Mouse (Mus musculus): Measurements from ENCODE around the gene Prss27.

Gene Prss27

DNA sequence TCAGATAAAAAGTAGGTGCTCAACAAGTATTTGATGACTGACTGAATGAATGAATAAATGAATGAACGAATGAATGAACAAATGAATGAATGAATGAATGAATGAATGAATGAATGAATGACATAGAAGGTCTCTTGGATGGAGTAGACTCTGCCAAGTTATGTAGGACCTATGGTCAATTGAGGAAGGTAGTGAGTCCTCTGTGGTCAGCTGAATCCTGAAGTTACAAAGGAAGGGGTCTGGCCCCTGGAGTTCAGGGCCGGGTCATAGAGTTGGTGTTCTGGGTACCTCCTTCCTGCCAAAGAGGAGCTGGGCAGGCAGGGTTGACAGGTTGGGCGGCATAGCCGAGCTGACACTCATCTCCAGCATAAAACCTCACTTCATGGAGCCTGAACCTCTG is at the start of gene Prss27:
Gene Prss27, plus strand, starts transcription at position 301 of the 400 bp plus-strand sequence.
- no peak for DNase-seq

DNA sequence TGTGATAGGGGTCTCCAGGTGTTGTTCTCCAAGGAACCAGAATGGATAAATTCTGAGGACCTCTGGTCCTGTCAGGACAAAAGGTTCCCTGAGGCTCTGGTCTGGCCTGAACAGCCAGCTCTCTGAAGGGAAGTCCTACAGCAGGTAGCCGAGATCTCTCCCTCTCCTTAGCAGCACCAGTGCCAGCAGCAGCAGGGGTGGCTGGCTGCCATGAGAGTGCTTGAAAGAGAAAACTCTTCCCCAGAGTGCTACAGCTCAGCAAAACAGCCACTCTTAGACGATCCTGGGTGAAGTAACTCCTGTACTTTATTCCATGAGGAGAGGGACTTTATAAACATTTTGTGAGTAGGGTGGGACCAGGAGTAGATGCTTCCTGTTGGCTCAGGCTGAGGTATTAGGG is 48.1 kb upstream of the Prss27 start:
- no peak for DNase-seq

DNA sequence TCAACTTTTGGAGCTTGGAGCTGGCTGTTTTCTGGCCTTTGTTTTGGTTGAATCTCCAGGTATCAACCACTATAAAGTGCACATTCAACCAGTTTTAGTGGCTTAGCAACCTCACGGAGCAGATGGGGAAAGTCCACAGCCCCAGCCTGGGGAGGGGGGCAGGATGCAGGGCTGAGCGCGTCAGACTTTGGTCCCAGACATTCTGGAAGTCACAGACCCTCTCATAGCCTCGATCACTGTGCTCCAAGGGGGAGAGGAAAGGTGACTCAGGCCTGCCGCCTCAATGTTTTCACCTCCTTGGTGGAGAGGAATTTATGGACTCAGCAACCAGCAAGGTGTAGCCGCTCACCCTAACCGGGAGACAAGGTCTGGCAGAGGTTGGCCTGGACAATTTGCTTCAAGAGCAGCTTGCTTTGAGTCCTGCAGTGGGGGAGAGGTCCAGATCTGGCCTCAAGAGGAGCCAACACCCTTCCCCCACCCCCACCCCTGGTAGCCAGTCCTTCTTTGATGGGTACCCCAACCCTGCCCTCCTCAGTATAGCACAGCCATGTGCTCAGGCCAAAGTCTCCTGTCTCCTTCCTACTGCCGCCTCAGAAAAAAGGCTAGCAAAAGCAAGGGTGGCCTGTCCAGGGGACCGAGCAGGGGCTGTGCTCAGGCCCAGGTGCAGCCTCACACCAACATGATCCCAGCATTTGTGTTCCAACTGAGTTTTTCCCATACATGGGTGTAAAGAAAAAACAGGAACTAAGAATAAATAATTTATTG is 45.0 kb upstream of the Prss27 start:
- no peak for DNase-seq

DNA sequence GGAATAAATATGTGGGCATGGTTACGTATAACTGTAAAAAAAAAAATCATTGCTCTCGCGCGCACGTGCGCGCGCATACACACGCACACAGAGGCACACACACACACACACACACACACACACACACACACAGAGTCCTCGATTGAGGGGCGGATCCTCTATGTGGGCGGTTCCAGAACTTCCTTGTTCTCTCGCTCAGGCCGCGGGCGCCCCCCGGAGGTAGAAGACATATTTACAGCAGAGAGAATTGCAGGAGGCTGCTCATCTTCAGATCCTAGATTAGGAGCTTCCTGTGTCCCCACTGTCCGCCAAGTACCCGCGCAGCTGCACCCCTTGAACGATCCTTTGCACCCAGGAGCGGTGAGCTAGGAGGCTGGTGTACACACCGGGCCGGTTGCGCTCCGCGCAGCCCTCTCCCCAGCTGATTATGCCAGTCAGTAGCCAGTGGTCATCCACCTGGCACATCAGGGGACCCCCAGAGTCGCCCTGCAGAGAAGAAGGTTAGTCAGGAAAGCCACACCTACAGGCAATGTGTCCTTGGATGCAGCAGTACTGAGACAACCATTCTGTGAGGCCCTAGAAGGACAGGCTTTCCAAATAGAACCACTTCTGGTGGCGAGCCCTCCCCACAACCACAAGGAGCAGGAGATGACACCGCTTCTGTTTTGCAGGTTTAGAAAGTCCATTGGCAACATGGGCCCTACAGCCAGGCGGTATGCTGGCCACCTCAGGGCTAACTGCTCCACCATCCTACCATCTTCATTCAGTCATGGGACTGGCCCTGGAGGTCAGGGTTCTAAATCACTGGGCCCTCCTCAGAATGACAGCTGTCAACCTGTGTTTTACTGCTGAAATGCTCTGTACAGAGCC is 44.1 kb upstream of the Prss27 start:
- DNase-seq: peak; percentile 93

DNA sequence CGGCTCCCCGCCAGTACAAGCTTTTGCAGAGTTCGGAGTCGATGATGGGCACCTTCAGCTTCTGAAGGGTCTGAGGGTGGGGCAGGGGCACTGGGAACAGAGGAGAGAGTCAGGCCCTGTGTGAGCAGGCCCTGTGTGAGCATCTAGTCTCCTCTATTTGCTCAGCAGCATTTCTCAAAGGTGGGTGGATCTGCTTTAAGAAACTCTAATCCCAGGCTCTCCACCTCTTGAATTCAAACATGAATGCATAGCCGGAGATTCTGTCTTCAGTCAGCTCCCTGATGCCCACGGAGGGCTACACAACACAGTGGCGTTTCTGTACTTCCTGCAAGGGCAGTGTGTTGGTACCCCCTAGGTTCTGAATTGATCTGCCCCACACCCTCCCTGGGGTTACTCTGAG is 43.3 kb upstream of the Prss27 start:
- no peak for DNase-seq

DNA sequence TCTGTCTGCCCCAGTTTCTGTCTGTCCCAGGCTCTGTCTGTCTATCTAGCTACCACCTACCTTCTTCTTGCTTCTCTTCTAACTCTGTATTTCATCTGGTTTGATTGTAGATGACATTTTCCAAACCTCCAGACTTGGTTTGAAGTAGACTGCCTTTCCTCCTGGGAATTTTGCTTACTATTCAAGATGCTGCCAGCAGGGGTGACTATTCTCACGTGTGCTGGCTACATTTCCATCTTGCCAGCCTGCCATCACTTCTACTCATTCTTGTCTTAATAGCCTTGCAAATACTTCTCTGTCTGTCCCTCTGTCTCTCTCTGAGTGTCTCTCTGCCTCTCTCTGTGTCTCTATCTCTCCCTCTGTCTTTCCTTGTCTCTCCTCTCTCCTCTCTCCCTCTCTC is 42.5 kb upstream of the Prss27 start:
- DNase-seq: no peak

DNA sequence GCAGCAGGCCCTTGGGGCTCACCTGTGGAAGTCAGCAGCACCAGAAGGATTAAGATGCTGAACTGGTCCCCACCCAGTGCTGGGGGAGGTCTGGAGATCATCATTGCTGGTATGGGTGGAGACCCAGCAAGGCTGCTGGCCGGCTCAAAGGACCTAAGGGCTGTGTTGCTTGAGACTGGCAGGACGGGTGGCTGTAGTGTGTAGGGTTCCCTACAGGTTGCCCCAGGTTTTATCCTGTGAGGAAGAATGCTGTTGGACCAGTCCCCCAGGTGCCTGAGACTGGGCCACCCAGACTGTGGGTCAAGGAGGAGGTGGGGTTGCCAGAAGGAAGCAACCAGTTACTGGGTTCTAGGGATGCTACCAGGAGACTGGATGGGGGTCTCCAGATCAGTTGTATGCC is 40.0 kb upstream of the Prss27 start, which contains the start of gene Prss22:
Gene Prss22, minus strand, starts transcription at position 200 of the 400 bp plus-strand sequence.
- DNase-seq: no peak

DNA sequence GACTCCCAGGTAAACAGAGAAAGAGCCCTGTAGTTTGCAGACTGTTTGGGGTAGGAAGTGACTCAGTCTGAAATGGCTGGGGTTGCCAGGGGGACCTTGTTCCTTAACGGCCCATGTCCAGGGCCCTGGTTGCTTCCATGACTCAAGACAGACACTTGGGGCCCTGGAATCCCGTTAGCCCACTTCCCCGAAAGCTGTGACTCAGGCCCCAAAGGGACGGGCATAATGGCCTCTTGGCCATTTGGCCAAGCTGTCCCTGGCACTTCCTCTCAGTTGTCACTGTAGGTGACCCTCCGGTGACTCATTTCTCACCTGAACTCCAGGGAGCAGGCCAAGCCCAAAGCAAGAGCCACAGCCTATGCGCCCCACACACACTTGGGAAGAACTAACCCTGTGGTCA is 39.6 kb upstream of the Prss27 start:
- no peak for DNase-seq

DNA sequence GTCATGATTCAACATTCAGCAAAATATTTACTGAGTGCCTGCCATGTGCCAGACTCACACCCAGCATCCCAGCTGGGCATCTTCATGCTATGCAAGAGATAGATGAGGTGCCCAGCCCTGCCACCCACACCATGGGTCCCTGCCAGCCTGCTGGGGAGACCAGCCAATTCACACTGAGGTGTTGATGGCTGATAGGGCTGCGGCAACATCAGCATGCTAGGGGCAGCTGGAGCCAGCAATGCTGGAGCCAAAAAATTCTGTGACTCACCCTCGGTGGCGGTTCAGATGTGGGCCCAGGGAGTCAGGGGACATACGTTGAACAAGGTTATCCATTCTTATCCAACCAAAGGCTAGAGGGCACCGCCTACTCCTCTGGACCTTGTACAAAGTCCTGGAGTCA is 37.5 kb upstream of the Prss27 start:
- peak; percentile 91 for DNase-seq

DNA sequence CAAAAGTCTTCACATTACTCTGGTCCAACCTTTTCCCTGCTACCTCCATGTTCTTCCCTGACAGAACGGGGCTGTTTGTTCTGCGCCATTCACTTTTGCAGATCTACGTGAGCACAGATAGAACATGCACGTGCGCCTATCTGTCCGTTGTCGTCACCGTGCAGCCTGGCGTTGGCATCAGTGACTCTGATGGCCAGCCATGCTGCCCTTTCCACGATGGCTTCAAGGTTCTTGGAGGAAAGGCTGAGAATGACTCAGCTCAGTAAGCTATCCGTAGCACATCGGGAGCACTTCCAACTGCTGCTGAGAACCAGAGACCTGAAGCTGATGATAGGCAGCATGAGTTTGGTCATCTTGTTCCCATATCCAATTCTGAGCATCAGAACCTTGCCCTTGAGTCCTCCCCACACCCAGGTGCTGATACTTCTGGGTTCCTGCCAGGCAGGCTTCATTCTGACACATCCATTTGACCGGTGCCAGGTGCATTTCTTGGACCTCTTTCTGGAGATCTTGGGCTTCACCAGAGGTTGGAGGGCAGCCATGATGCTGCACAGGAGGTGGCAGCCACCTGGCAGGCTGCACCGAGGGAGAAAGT is 33.8 kb upstream of the Prss27 start:
- DNase-seq: no peak

DNA sequence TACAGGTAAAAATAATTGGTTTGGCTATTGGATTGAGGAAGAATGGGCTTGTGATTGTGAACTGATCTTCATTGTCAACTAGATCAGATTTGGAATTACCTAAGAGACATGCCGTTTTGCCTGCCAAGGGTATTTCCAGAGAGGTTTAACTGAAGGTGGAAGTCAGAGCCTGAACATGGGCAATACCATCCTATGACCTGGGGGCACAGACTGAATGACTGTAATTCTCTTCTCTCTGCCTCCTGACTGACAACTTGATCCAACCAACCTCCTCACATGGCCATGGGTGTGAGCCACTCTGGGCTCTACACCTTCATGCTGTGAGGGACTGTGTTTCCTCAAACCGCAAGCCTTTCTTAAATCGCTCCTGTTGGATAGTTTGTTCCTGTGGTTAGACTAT is 32.9 kb upstream of the Prss27 start:
- DNase-seq: no peak

DNA sequence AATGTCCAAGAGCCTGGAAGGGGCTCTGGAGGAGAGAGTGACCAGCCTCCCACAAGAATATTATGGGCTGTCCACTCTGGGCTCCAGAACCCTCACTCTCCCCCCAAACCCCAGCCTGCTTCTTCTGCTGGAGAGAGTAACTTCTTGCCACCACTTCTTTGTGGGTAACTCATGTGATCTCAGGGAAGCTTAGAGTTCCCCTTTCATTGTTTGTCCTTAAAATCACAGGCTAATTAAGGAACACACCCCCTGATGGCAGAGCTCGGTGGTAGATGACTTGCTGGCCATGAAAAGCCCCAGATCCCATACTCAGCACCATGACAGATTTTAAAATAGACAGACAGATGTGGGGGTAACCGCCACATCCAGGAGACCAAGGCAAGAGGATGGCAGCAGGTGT is 31.0 kb upstream of the Prss27 start:
- DNase-seq: no peak

DNA sequence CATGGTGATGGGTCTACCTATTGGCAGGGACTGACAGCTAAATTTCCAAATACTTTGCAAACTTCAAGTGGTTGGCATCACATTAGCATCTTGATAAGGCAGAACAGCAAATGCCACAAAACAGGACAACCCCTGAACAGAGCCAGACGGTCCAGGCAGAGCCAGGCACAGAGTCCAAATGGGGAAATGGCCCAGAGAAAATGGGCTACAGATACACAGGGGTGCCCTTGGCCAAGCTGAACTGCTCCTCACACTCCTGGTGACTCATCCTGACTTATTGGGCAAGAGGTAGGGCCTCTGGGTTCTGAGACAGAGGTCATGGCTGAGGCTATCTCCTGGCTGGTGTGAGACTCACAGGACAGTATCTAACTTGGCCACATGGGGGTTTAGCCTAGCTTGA is 30.6 kb upstream of the Prss27 start:
- DNase-seq: no peak

DNA sequence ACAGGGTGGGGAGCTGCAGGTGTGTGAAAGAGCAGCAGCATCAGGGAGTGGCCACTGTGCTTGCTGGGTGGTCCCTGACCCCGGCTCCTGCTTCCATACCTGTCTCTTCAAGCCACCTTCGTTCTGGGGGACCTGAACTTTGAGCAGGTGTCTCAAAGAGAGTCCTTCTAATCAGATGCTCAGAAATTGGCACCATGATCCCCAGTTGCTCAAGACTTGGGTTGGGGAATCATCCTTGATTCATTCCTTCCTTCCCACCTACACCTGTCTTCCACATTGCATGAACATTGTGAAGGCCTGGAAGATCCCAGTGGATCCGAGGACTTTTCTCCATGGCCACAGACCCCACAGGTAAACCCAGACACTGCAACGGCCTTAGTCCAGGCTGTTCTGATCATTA is 29.8 kb upstream of the Prss27 start:
- no peak for DNase-seq

DNA sequence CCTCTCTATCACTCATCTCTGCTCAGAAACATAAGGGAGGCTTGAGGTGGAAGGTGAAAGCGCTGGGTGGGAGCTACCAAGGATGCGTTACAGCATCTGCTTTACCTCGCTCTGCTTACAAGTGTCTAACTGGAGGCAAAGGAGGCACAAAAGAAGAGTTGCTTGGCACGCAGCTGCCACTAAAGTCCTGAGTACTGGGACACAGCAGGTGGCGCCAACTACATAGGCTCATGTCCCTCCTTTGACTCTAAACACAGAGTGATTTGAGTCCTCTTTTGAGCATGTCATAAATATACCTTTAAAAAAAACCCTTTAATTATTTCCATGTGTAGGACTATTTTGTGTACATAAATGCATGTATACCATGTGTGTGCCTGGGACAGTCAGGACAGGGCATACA is 28.3 kb upstream of the Prss27 start:
- no peak for DNase-seq

DNA sequence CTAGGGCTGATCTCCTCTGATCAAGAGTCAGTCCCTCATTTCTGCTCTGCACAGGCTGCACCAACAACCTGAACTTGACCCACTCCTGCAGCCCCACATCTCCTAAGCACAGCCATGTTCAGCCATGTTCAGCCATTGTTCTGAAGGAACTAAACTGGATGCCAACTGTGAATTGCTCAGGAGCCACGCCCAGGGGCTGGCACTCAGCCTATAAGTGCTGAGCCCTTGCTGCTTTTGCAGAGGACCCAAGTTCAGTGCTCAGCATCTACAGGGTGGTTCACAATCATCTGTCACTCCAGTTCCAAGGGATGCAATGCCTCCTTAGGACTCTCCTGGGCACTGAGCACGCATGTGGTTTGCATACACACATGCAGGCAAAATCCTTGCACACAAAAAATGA is 25.0 kb upstream of the Prss27 start:
- no peak for DNase-seq

DNA sequence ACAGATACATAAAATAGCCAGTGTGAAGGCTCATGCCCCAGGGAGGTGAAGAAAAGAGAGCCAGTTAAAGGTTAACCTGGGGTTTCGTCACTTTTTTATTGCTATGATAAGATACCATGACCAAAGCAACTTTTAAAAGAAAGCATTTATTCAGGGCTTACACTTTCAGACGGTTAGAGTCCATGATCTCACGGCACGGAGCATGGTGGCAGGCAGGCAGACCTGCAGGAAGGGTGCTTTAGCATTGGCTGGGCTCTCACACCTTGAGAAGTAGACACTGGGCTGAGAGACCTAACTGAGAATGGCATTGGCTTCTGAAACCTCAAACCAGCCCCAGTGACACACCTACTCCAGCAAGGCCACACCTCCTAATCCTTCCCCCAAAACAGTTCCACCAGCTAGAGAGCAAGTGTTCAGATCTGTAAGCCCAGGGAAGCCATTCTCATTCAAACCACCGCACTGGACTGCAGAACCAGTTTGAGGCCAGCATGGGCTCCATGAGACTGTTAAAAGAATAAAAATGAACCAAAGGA is 23.4 kb upstream of the Prss27 start:
- no peak for DNase-seq

DNA sequence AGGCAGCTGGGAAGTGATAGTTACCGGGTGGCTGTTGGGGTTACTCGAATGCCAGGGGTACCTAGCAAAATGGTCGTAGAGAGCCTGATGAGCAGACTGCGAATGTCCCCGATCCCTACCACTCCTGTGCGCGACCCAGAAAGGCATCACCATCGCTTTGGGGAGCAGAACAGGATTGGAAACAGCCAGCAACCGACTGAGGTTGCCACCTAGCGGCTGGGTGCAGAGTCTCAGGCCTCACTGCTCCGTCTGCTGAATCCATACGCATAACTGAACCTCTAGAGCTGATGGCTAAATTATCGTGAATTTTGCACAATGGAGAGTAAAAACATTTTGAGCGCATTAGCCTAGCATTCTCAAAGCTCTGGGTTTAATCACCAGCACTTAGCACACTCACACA is 22.2 kb upstream of the Prss27 start:
- no peak for DNase-seq

DNA sequence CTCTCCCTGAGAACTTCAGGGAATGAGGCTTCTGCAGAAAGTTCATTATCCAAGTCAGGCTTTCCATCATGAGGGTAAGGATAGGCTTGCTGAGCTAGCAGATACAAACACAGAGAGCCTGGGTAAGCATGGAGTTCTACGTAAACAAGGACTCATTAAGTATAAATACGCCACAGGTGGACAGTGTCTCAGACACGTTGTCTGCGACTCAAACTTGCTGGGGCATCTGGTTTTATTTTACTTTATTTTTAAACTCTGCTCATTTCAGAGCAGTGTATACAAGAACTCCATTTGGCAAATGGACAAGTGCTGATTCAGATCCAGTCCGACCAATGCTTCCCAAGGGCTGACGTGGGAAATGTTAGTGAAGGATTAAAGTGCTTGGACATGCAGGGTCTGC is 17.2 kb upstream of the Prss27 start:
- no peak for DNase-seq

DNA sequence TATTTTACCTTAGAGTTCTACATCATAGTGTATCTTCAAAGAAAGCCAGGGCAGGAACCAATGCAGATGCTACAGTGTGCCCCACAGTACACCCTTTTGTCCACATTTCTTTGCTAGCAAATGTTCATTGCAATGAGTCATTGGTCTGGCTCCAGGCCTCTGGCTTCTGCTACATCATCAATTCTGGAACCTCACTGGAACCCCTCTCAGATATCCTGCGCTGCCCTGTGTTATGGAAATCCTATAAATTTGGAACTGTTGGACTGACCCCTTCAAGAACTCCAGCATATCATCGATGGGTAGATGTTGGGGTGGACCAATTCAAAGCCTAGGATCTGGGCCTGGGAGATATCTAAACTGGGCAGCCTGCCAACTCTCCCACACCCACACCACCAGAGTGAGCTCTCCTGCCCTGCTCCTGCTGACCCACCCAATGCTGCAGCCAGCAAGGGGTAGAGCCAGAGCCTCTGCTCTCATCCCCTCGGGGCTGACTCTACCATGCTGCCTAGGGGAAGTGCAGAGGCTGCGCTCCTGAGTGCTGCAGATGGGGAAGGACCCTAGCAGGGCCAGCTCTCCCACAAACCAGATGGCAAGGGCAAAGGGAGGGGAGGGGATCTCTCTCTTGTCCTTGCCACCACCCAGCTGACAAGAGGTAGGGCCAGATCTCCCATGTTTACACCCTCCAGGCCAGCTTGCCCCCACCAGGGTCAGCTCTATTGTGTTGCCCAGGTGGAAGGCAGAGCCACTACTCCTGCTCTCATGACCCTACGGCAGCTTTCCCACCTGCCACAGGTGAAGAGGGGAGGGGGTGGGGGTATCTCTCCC is 16.4 kb upstream of the Prss27 start:
- DNase-seq: no peak

DNA sequence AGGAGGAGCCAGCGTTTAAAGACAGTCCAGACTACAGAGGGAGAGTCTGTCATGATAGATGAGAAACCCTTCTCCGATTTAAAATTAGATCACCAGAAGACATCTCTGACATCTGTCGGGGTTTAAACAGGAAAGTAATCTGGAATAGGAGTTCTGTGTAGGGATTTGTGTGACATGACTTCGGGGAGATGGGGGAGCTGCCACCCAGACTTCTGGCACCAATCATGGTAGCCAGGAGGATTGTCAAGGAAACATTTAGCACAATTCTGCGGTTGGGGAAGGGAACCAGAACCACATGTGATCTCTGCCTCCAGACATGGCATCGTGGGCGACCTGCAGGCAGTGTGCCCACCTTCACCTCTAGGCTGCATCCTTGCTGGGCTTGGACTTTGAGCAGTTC is 8.5 kb upstream of the Prss27 start:
- no peak for DNase-seq

DNA sequence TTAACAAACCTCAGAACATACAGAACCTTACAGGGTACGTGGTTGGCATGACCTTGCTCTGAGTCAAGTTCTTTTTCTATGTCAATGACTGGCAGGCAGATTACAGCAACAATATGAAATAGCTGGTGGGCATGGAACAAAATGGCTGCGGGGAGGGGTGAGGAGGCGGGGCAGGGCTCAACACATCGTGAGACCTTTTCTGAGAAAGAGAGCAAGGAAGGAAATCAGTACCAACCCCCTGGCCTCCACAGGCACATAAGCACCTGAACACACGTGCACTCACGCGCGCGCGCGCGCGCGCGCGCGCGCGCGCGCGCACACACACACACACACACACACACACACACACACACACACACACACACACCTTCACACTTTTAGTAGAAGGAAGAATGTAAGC is 7.4 kb upstream of the Prss27 start:
- DNase-seq: no peak

DNA sequence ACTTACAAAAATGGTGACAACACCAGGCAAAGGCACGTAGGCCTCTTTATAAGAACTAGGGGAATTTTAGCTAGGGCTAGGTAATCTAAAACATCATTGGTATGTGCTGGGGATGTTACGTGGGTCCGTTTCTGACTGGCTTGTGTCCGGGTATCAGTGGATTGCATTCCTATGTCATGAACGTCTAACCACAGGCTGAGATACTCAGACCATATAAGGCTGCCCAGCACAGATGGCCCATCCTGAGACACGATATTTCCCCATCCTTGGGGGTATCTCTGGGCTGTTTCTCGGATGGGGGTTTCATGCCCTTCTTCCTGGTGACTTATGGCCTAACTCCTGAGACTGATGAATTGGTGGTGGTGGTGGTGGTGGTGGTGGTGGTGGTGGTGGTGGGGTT is 2.9 kb upstream of the Prss27 start:
- DNase-seq: no peak
